Mouse (Mus musculus) forebrain, postnatal 0 days (tissue): Measurements from ENCODE around the gene Pde1b. TPM values are rescaled to one million over a fixed set of nuclear protein-coding genes. Genes with fewer than 3 reads are reported as not detected.

ENCODE experiments used
- ATAC-seq: fragments of 200-750 bp; cut with Nextera tagmentation; 2 replicates; pipeline ENCODE4 v1.8.0; 2017; ENCODE audit warnings: mild to moderate bottlenecking, moderate library complexity
- DNase-seq: peaks from one replicate; pipeline ENCODE4 v3.0.0-alpha.2; 2015
- H3K27ac ChIP-seq: fragments of 300-500 bp; sonication (generic); 2 replicates; pipeline ENCODE4 v1.5.1; 2014; ENCODE audit warnings: low read depth, mild to moderate bottlenecking, antibody characterized with exemption, low read length, moderate library complexity, mixed read lengths
- H3K27me3 ChIP-seq: fragments of 300-500 bp; sonication (generic); 2 replicates; pipeline ENCODE4 v1.6.1; 2014; ENCODE audit warnings: mild to moderate bottlenecking, low read length, mixed read lengths; ENCODE audit not compliant: insufficient read depth
- H3K36me3 ChIP-seq: fragments of 300-500 bp; sonication (generic); 2 replicates; pipeline ENCODE4 v1.6.1; 2014; ENCODE audit warnings: mild to moderate bottlenecking, moderate library complexity; ENCODE audit not compliant: insufficient read depth
- H3K4me1 ChIP-seq: fragments of 300-500 bp; sonication (generic); 2 replicates; pipeline ENCODE4 v1.6.1; 2014; ENCODE audit warnings: antibody characterized with exemption; ENCODE audit not compliant: insufficient read depth
- H3K4me2 ChIP-seq: fragments of 300-500 bp; sonication (generic); 2 replicates; pipeline ENCODE4 v1.6.1; 2014; ENCODE audit warnings: low read depth, mild to moderate bottlenecking, moderate library complexity
- H3K4me3 ChIP-seq: fragments of 300-500 bp; sonication (generic); 2 replicates; pipeline ENCODE4 v1.5.1; 2014; ENCODE audit warnings: low read depth, low read length, mixed read lengths
- H3K9ac ChIP-seq: fragments of 300-500 bp; sonication (generic); 2 replicates; pipeline ENCODE4 v1.6.1; 2014; ENCODE audit warnings: mild to moderate bottlenecking
- H3K9me3 ChIP-seq: fragments of 300-500 bp; sonication (generic); 2 replicates; pipeline ENCODE4 v1.6.1; 2016; ENCODE audit warnings: low read length
- CTCF ChIP-seq: sonication (generic); IDR thresholded peaks from 2 replicates; pipeline ENCODE4 v1.5.1; 2016; ENCODE audit warnings: antibody characterized with exemption, control low read depth, low read depth
- WGBS: fragments of 180-500 bp; shearing (Covaris S2); extraction: QIAGEN DNeasy Blood & Tissue Kit; methylation state at CpG from one replicate; pipeline ENCODE4 v1.1.7; 2014; 5-methylcytosine and 5-hydroxymethylcytosine counted together
- polyA plus RNA-seq: library from polyadenylated mRNA; unstranded; fragments of >200 nt; fragmentation: Nextera tagmentation; extraction: Ambion mirVana; gene quantifications from 2 replicates; pipeline ENCODE4 v1.2.1, GENCODE M21; 2015
- total RNA-seq: library from RNA; depleted of rRNA; stranded (reverse); fragments of >200 nt; gene quantifications from 2 replicates; pipeline ENCODE4 v1.2.3, GENCODE M21; 2014

Pde1b gene
- total and polyA plus RNA-seq, 2 experiments from 2014 or later, result 54.1 to 78.8 TPM

GRCm38 (mm10) chr15:103535786-103536185 is 33.0 kb downstream of the Pde1b start:
- no peak for ATAC-seq
- TF ChIP-seq CTCF, result no peak
- DNase-seq, result no peak
- no peak overlapping the region for H3K9ac ChIP-seq
- H3K4me3 ChIP-seq, result no peak overlapping the region
- WGBS, result 81% methylated on average over 1 of the region's 1 CpGs
- H3K36me3 ChIP-seq, result peaks cover 9% of the 10 kb centered on the region; the same call in 1 of the 2 replicates
- H3K9me3 ChIP-seq, result no peaks in the 10 kb centered on the region
- no peaks in the 10 kb centered on the region for H3K4me1 ChIP-seq
- H3K4me2 ChIP-seq, result no peak overlapping the region
- H3K27me3 ChIP-seq, result no peaks in the 10 kb centered on the region
- no peak overlapping the region for H3K27ac ChIP-seq

DNA sequence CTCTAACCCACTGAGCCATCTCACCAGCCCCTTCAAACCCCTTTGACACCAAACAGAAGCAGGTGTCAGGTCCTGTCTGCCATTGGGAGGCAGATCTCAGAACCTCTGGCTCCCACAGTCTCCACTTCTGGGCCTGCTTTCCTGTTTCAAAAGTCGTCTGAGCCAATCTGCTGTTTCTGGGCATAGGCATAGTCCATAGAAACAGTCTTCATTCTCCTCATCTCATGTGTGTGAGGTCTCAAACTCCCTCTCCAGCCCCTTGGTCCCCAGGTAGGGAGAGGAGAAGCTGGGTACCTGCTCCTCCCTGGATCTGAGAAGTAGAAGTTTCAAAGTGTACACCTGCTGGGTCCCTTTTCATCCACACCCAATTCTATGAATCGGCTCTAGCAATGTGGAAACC is 33.6 kb downstream of the Pde1b start:
- ATAC-seq (no peak), DNase-seq (no peak)
- Histone ChIP-seq H3K9me3 (no peaks in the 10 kb centered on the region), H3K4me2 (peak overlapping the region; percentile 67), H3K4me1 (no peaks in the 10 kb centered on the region), H3K36me3 (peaks cover 9% of the 10 kb centered on the region; the same call in 1 of the 2 replicates), H3K4me3 (peak overlapping the region; percentile 80), H3K27ac (peak overlapping the region; percentile 75), H3K27me3 (no peaks in the 10 kb centered on the region), H3K9ac (peak overlapping the region; percentile 86)
- TF ChIP-seq CTCF, result no peak
- WGBS, result 4% methylated on average over 2 of the region's 2 CpGs

GRCm38 (mm10) chr15:103537011-103537821 is 34.4 kb downstream of the Pde1b start:
- peak; percentile 65 for DNase-seq
- Histone ChIP-seq H3K27ac (peak overlapping the region; percentile 75), H3K36me3 (peaks cover 5% of the 10 kb centered on the region; the same call in 1 of the 2 replicates), H3K27me3 (no peaks in the 10 kb centered on the region), H3K4me2 (peak overlapping the region; percentile 67), H3K4me3 (peak overlapping the region; percentile 80), H3K9ac (peak overlapping the region; percentile 86), H3K9me3 (no peaks in the 10 kb centered on the region), H3K4me1 (no peaks in the 10 kb centered on the region)
- TF ChIP-seq CTCF, result no peak
- WGBS, result 1% methylated on average over 37 of the region's 37 CpGs
- ATAC-seq, result peak; percentile 80

DNA sequence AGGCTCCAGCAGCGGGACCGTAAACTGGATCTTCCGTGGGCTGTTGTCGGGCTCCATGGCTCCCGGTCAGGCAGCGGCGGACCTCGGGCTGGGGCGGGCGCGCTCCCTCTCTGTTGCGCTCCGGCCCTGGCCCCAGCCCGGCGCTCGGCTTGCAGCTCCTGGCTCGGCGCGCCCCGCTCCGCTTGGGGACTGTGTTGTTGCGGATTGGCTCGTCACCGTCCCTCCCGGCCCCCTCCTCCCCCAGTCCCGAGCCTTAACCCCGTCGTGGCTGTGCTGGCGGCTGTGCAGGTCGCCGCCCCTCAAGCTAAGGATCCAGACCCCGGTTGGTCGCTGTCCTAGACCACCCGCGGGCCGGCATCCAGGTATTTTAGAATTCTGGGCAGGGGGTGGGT is 35.0 kb downstream of the Pde1b start, which contains the start of gene Ppp1r1a:
Ppp1r1a (minus strand) TSS at position 182 of the 392 bp plus-strand sequence.
- peaks cover 5% of the 10 kb centered on the region; the same call in 1 of the 2 replicates for H3K36me3 ChIP-seq
- peak; percentile 82 for DNase-seq
- TF ChIP-seq CTCF, result no peak
- H3K27ac ChIP-seq, result peak within 1 kb of the TSS; percentile 75
- H3K4me2 ChIP-seq, result peak within 1 kb of the TSS; percentile 67
- under 1% methylated on average over 36 of the region's 36 CpGs for WGBS
- no peaks in the 10 kb centered on the region for H3K27me3 ChIP-seq
- H3K4me3 ChIP-seq, result peak within 1 kb of the TSS; percentile 80
- peak; percentile 91 for ATAC-seq
- no peaks in the 10 kb centered on the region for H3K4me1 ChIP-seq
- peak within 1 kb of the TSS; percentile 86 for H3K9ac ChIP-seq
- H3K9me3 ChIP-seq, result no peaks in the 10 kb centered on the region

DNA sequence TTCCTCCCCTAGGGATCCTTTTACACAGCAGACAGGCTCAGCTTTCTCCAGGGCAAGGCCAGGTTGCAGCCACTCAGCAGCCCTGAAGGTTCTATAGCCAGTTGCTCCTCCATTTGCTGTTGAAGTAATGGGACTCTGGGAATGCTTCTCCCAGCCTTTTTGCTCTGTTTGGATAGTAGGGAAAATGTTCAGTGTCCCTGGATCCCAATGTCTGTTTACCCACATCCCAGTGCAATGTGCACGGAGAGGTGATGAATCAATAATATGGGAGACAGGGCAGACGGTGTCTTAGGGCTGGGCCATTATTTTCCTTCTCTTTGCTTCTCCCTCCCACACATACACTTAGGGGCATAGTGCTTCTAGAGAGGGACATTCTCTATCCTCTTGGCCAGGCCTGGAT is 36.4 kb downstream of the Pde1b start:
- Histone ChIP-seq H3K9ac (no peak overlapping the region), H3K4me1 (no peaks in the 10 kb centered on the region), H3K27ac (no peak overlapping the region), H3K4me2 (no peak overlapping the region), H3K9me3 (no peaks in the 10 kb centered on the region), H3K27me3 (no peaks in the 10 kb centered on the region), H3K36me3 (peaks cover 5% of the 10 kb centered on the region; the same call in 1 of the 2 replicates), H3K4me3 (no peak overlapping the region)
- DNase-seq (no peak), ATAC-seq (no peak)
- WGBS, result 61% methylated on average over 2 of the region's 2 CpGs
- no peak for TF ChIP-seq CTCF

DNA sequence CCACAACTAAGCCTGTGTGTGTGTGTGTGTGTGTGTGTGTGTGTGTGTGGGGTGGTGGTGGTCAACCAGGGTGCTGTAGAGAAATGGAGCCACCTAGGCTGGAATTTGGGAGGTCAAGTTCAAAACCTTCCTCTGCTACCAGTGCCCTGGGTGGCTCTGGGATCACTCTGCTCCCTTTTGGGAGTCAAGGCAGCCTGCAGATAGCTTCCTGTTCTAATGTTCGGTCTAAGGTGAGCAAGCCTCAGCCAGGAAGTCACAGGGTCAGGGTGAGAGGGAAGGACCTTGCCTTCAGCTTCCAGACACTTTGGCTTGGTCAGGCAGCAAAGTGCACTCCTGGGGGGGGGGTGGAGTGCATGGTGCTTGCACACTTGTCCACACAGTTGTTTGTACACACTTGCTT is 37.8 kb downstream of the Pde1b start:
- Histone ChIP-seq H3K9me3 (no peaks in the 10 kb centered on the region), H3K27me3 (no peaks in the 10 kb centered on the region), H3K27ac (no peak overlapping the region), H3K36me3 (no peaks in the 10 kb centered on the region), H3K4me1 (no peaks in the 10 kb centered on the region), H3K9ac (no peak overlapping the region), H3K4me2 (no peak overlapping the region), H3K4me3 (no peak overlapping the region)
- ATAC-seq (no peak), DNase-seq (no peak)
- no peak for TF ChIP-seq CTCF
- 95% methylated on average over 1 of the region's 1 CpGs for WGBS

DNA sequence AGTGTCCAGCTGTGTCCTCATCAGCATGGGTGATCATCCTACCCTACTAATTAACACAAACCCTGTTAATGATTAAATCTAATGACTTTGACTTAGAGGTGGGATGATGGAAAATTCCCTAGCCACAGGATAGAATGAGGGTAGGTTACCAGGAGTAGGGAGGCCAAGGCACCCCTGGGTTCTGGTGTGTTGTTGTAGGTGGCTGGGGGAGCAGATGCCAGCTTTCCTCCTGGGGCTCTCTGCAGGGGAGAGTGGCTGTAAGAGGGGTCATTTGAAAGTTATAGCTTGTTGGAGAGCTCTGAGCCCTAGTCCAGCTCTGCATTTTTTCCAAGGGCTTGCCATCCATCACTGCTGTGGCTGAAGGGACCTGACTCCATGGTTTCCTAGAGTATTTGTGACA is 39.7 kb downstream of the Pde1b start:
- H3K27me3 ChIP-seq, result no peaks in the 10 kb centered on the region
- DNase-seq, result no peak
- no peak overlapping the region for H3K9ac ChIP-seq
- no peaks in the 10 kb centered on the region for H3K36me3 ChIP-seq
- no peak for ATAC-seq
- H3K4me3 ChIP-seq, result no peak overlapping the region
- no peak overlapping the region for H3K27ac ChIP-seq
- H3K4me2 ChIP-seq, result no peak overlapping the region
- no peaks in the 10 kb centered on the region for H3K4me1 ChIP-seq
- H3K9me3 ChIP-seq, result no peaks in the 10 kb centered on the region
- TF ChIP-seq CTCF, result no peak
